Mouse (Mus musculus): ENCODE data around the gene Srrm4. TPM values are rescaled to one million over a fixed set of nuclear protein-coding genes. Genes with fewer than 3 reads are reported as not detected.

Srrm4 gene
- polyA plus RNA-seq, 1 experiment, result not detected

DNA sequence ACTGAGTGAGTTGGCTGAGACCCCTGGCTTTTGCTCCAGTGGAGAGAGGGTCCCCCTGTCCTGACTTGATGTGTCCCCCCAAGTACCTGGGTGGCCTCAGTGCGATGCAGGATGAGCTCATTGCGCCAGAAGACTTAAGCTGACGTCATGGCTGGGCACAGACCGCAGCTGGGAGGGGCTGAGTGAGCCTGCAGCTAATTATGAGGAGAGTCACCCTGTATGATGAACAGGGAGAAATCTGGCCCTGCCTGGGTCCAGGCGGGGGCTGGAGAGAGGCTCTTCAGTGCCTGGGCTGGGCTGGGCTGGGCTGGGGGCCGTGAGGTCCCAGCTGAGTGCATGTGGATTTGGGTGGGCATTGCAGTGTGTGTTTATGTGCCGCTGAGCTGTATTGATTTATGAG, 166.3 kb downstream of the Srrm4 start:
- DNase-seq (ENCODE audit: low read depth in 1 of 2, low spot score in 2 of 2), result no peak
- Histone ChIP-seq H3K4me1 (ENCODE audit: control insufficient read depth, insufficient read depth, insufficient read length) (no peaks in the 10 kb centered on the region), H3K36me3 (ENCODE audit: control insufficient read depth, insufficient read depth, low read length) (no peaks in the 10 kb centered on the region), H3K4me3 (ENCODE audit: extremely low read depth, insufficient read depth, insufficient read length) (no peak overlapping the region), H3K27ac (ENCODE audit: insufficient read depth, low read length) (no peak overlapping the region), H3K27me3 (ENCODE audit: control insufficient read depth, insufficient read depth, low read length) (no peaks in the 10 kb centered on the region)
- TF ChIP-seq POLR2A (IDR thresholded peaks at IDR 0.05; ENCODE audit: low read depth, low read length), result no peak
- no peak for TF ChIP-seq CTCF (IDR thresholded peaks at IDR 0.05; ENCODE audit: extremely low read depth, insufficient read depth, insufficient read length, insufficient replicate concordance)
- 71% methylated on average over 7 of the region's 7 CpGs for WGBS

DNA sequence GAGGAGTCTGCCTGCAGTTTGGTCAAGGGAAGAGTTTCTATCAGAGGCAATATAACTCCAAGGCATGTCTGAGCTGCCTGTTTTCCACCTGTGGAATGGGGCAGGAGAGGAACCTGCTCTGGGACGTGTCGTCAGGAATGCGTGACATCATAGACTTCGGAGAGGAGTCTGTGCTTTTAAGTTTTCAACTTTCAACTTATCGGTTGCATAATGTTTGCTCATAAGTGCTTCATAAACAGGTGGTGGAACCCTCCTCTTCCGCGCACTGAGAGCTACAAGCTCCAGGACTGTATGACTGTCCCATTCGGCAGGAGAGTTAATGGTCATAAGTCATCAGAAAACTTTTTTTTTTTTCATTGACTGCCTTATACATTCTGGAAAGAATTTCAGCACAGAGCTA, 167.9 kb downstream of the Srrm4 start:
- 90% methylated on average over 8 of the region's 8 CpGs for WGBS
- Histone ChIP-seq H3K4me1 (ENCODE audit: control insufficient read depth, insufficient read depth, insufficient read length) (no peaks in the 10 kb centered on the region), H3K4me3 (ENCODE audit: extremely low read depth, insufficient read depth, insufficient read length) (no peak overlapping the region), H3K36me3 (ENCODE audit: control insufficient read depth, insufficient read depth, low read length) (no peaks in the 10 kb centered on the region), H3K27ac (ENCODE audit: insufficient read depth, low read length) (no peak overlapping the region), H3K27me3 (ENCODE audit: control insufficient read depth, insufficient read depth, low read length) (no peaks in the 10 kb centered on the region)
- no peak for TF ChIP-seq CTCF (IDR thresholded peaks at IDR 0.05; ENCODE audit: extremely low read depth, insufficient read depth, insufficient read length, insufficient replicate concordance)
- DNase-seq (ENCODE audit: low read depth in 1 of 2, low spot score in 2 of 2), result no peak

DNA sequence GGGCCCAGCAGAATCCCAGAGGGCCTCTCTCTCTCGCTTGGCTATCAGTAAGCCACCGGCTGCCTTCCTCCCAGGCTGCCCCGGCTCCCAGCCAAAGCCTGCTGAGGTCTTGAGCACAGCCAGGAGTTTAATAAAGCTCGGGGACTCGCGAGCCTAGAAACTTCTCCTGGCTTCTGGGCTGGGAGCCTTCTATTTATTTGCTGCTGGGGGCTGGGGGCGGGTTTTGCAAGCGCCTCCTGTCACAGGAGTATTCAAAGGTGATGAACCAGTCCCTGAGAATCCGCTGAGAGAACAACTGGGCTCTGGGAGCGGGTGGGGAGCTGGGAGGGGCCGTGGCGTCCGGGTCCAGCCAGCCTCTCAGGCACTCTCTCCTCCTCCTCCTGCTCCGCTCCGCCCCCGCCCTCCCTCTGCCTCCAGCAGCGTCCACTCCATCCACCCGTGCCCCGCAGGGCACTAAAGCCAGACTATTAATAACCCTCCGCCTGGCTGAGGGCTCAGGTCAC, 168.9 kb downstream of the Srrm4 start, which contains the start of gene Hspb8:
Hspb8 (minus strand) TSS at position 166 of the 503 bp plus-strand sequence.
- Histone ChIP-seq H3K4me1 (ENCODE audit: control insufficient read depth, insufficient read depth, insufficient read length) (no peaks in the 10 kb centered on the region), H3K27ac (ENCODE audit: insufficient read depth, low read length) (no peak within 1 kb of the TSS), H3K27me3 (ENCODE audit: control insufficient read depth, insufficient read depth, low read length) (no peaks in the 10 kb centered on the region), H3K4me3 (ENCODE audit: extremely low read depth, insufficient read depth, insufficient read length) (no peak within 1 kb of the TSS), H3K36me3 (ENCODE audit: control insufficient read depth, insufficient read depth, low read length) (no peaks in the 10 kb centered on the region)
- no peak for DNase-seq (ENCODE audit: low read depth in 1 of 2, low spot score in 2 of 2)
- WGBS, result 4% methylated on average over 20 of the region's 20 CpGs
- TF ChIP-seq POLR2A (IDR thresholded peaks at IDR 0.05; ENCODE audit: low read depth, low read length), result no peak
- TF ChIP-seq CTCF (IDR thresholded peaks at IDR 0.05; ENCODE audit: extremely low read depth, insufficient read depth, insufficient read length, insufficient replicate concordance), result no peak

DNA sequence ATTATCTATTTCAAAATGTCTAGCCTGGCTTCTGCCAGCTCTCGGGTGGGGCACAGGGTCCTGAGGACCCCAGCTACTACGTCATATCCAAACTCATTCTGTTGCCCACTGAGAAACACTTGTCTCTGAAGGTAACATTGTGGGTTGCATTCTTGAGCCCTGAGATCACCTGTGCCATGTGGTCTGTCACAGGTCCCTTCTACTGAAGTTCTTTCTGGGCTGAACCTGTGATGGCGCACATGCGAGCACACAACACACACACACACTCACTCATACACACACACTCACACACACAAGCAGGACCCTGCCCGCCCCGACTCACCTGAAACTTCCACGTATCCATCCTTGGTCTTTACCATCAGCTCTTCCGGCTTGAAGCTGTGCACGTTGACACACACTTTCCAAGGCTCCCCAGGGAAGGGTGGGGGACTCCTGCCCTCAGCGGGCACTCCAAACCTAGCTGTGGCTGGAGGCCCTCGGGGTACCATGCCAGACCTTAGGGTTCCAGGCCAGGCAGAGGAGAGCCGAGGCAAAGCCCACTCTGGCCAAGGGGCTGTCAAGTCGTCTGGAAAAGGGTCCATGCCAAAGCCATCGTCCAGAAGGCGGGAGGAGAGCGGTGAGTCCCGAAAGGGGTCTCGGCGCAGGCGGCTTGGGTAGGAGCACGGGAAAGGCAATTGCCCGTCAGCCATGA, 169.7 kb downstream of the Srrm4 start:
- Histone ChIP-seq H3K4me3 (ENCODE audit: extremely low read depth, insufficient read depth, insufficient read length) (no peak overlapping the region), H3K4me1 (ENCODE audit: control insufficient read depth, insufficient read depth, insufficient read length) (no peaks in the 10 kb centered on the region), H3K27ac (ENCODE audit: insufficient read depth, low read length) (no peak overlapping the region), H3K36me3 (ENCODE audit: control insufficient read depth, insufficient read depth, low read length) (no peaks in the 10 kb centered on the region), H3K27me3 (ENCODE audit: control insufficient read depth, insufficient read depth, low read length) (no peaks in the 10 kb centered on the region)
- WGBS, result 79% methylated on average over 22 of the region's 22 CpGs
- no peak for DNase-seq (ENCODE audit: low read depth in 1 of 2, low spot score in 2 of 2)
- TF ChIP-seq POLR2A (IDR thresholded peaks at IDR 0.05; ENCODE audit: low read depth, low read length), result no peak
- TF ChIP-seq CTCF (IDR thresholded peaks at IDR 0.05; ENCODE audit: extremely low read depth, insufficient read depth, insufficient read length, insufficient replicate concordance), result no peak

DNA sequence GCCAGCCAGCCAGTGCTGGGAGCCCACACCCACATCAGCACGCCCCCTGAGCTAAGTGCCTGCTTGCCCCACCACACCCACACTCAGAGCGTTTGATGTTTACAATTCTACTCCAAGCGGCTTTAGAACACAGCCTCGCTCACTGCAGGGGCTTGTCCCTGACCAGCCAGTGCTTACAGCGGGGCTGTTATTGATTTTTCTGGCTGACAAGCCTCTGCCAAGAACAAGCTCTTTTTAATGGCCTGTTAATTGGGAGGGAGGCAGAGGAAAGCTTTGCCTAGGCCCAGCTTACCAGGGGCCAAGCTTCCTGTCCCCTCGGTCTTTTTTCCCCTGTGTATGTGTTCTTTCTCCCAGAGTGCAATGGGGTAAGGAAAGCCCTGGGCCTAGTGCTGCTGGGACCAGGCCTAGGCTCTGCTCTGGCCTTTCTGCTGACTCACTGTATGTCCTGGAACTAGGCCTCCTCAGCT, 170.8 kb downstream of the Srrm4 start:
- Histone ChIP-seq H3K27ac (ENCODE audit: insufficient read depth, low read length) (no peak overlapping the region), H3K4me1 (ENCODE audit: control insufficient read depth, insufficient read depth, insufficient read length) (no peaks in the 10 kb centered on the region)
- no peak for DNase-seq (ENCODE audit: low read depth in 1 of 2, low spot score in 2 of 2)

DNA sequence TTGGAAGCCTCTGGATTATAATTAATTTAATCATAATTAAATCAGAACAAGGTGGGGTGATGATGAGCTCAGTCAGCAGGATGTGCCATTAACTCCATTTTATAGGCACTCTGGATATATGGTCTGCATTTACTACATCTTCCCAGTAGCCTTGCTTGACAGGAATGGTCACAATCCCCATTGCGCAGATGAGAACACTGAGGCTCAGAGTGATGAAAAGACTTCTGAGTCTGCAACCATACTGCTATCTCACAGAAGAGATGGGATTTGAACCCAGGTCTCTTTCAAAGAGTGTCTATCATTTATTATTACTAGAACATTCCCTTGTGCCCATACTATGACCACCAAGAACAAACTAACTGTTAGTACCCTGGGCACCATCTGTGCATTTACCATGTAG, 171.4 kb downstream of the Srrm4 start:
- no peaks in the 10 kb centered on the region for H3K36me3 ChIP-seq (ENCODE audit: control insufficient read depth, insufficient read depth, low read length)
- no peaks in the 10 kb centered on the region for H3K4me1 ChIP-seq (ENCODE audit: control insufficient read depth, insufficient read depth, insufficient read length)
- H3K27me3 ChIP-seq (ENCODE audit: control insufficient read depth, insufficient read depth, low read length), result no peaks in the 10 kb centered on the region
- DNase-seq (ENCODE audit: low read depth in 1 of 2, low spot score in 2 of 2), result no peak
- H3K27ac ChIP-seq (ENCODE audit: insufficient read depth, low read length), result no peak overlapping the region
- WGBS, result 94% methylated on average over 1 of the region's 1 CpGs
- TF ChIP-seq POLR2A (IDR thresholded peaks at IDR 0.05; ENCODE audit: low read depth, low read length) (no peak), CTCF (IDR thresholded peaks at IDR 0.05; ENCODE audit: extremely low read depth, insufficient read depth, insufficient read length, insufficient replicate concordance) (no peak)
- no peak overlapping the region for H3K4me3 ChIP-seq (ENCODE audit: extremely low read depth, insufficient read depth, insufficient read length)

More for the DNA sequence above, 170.8 kb downstream of the Srrm4 start:
- H3K27me3 ChIP-seq (ENCODE audit: control insufficient read depth, insufficient read depth, low read length), result no peaks in the 10 kb centered on the region
- 50% methylated on average over 6 of the region's 6 CpGs for WGBS
- H3K36me3 ChIP-seq (ENCODE audit: control insufficient read depth, insufficient read depth, low read length), result no peaks in the 10 kb centered on the region
- no peak overlapping the region for H3K4me3 ChIP-seq (ENCODE audit: extremely low read depth, insufficient read depth, insufficient read length)
- TF ChIP-seq POLR2A (IDR thresholded peaks at IDR 0.05; ENCODE audit: low read depth, low read length) (no peak), CTCF (IDR thresholded peaks at IDR 0.05; ENCODE audit: extremely low read depth, insufficient read depth, insufficient read length, insufficient replicate concordance) (no peak)
